Mouse (Mus musculus) MEL (cell line): Measurements from ENCODE around the gene 9330182L06Rik.

Experiments used
- CTCF ChIP-seq, 3 experiments: IDR thresholded peaks in 2 of 3; conservative IDR thresholded peaks in 1 of 3; 2 replicates each; pipeline ENCODE4 v1.5.1; 2011 to 2012; ENCODE audit warnings: low read length in 3 of 3, low read depth in 2 of 3, mild to moderate bottlenecking in 2 of 3, improper control_type of control experiment in 1 of 3, inconsistent platforms in 1 of 3, mixed read lengths in 1 of 3, moderate library complexity in 1 of 3; ENCODE audit not compliant: control insufficient read depth in 1 of 3, insufficient read depth in 1 of 3, poor library complexity in 1 of 3, severe bottlenecking in 1 of 3
- MAX ChIP-seq: IDR thresholded peaks from 2 replicates; pipeline ENCODE4 v1.6.1; 2011; ENCODE audit warnings: low read length, improper control_type of control experiment
- NRF1 ChIP-seq: IDR thresholded peaks from 2 replicates; pipeline ENCODE4 v1.6.1; 2014; ENCODE audit warnings: low read depth, mild to moderate bottlenecking, inconsistent platforms, low read length, improper control_type of control experiment, moderate library complexity; ENCODE audit not compliant: poor library complexity, insufficient read depth, severe bottlenecking
- POLR2A ChIP-seq, 2 experiments: IDR thresholded peaks; 2 replicates each; pipeline ENCODE4 v1.6.1; 2011 to 2012; ENCODE audit warnings: low read length in 2 of 2, mild to moderate bottlenecking in 2 of 2, control low read depth in 1 of 2, improper control_type of control experiment in 1 of 2, low read depth in 1 of 2, moderate library complexity in 1 of 2; ENCODE audit not compliant: control insufficient read depth in 1 of 2, insufficient read depth in 1 of 2, poor library complexity in 1 of 2
- POLR2AphosphoS5 ChIP-seq: IDR thresholded peaks from 2 replicates; pipeline ENCODE4 v1.6.1; 2012; ENCODE audit warnings: low read depth, borderline replicate concordance, mild to moderate bottlenecking, inconsistent platforms, low read length, moderate library complexity, mixed read lengths
- SIN3A ChIP-seq: IDR thresholded peaks from 2 replicates; pipeline ENCODE4 v1.6.1; 2012; ENCODE audit warnings: low read length, improper control_type of control experiment, inconsistent platforms
- USF1 ChIP-seq: IDR thresholded peaks from 2 replicates; pipeline ENCODE4 v1.6.1; 2014; ENCODE audit warnings: low read depth, mild to moderate bottlenecking, inconsistent platforms, low read length, improper control_type of control experiment, moderate library complexity
- ZC3H11A ChIP-seq: IDR thresholded peaks from 2 replicates; pipeline ENCODE4 v1.6.1; 2012; ENCODE audit warnings: low read depth, mild to moderate bottlenecking, inconsistent platforms, low read length, improper control_type of control experiment
- ZKSCAN1 ChIP-seq: IDR thresholded peaks from 2 replicates; pipeline ENCODE4 v1.6.1; 2012; ENCODE audit warnings: low read depth, mild to moderate bottlenecking, inconsistent platforms, low read length, improper control_type of control experiment, moderate library complexity
- ZMIZ1 ChIP-seq: IDR thresholded peaks from 2 replicates; pipeline ENCODE4 v1.6.1; 2012; ENCODE audit warnings: low read depth, mild to moderate bottlenecking, inconsistent platforms, low read length, improper control_type of control experiment, moderate library complexity

- no peak for TF ChIP-seq POLR2A (IDR thresholded peaks at IDR 0.05; ENCODE audit: control insufficient read depth in 1 of 2, insufficient read depth in 1 of 2, low read depth in 1 of 2, low read length in 2 of 2, poor library complexity in 1 of 2)
- no peak for TF ChIP-seq ZKSCAN1
- TF ChIP-seq MAX, result no peak
- no peak for TF ChIP-seq ZC3H11A
- TF ChIP-seq SIN3A, result no peak
- no peak for TF ChIP-seq NRF1
- TF ChIP-seq ZMIZ1, result no peak
- TF ChIP-seq CTCF (IDR thresholded peaks at IDR 0.05 in 2 of 3, conservative IDR thresholded peaks at IDR 0.05 in 1 of 3; ENCODE audit: control insufficient read depth in 1 of 3, insufficient read depth in 1 of 3, low read depth in 2 of 3, low read length in 3 of 3, poor library complexity in 1 of 3, severe bottlenecking in 1 of 3), result no peak
- TF ChIP-seq USF1, result no peak
- no peak for TF ChIP-seq POLR2AphosphoS5
Observed at GRCm38 (mm10) chr5:9295777-9296549, 30.0 kb downstream of the 9330182L06Rik start.
